Mouse (Mus musculus) intestine, embryonic 16.5 days (tissue): ENCODE data around the gene Ttc6. TPM values are rescaled to one million over a fixed set of nuclear protein-coding genes. Genes with fewer than 3 reads are reported as not detected.

ENCODE experiments used
- ATAC-seq: fragments of 200-750 bp; cut with Nextera tagmentation; 2 replicates; pipeline ENCODE4 v1.8.0; 2017; ENCODE audit warnings: moderate TSS enrichment, moderate library complexity
- H3K27ac ChIP-seq: fragments of 300-500 bp; sonication (generic); 2 replicates; pipeline ENCODE4 v1.5.1; 2014; ENCODE audit warnings: mild to moderate bottlenecking, low read length
- H3K27me3 ChIP-seq: fragments of 300-500 bp; sonication (generic); replicated peaks from 2 replicates; pipeline ENCODE4 v1.6.1; 2014; ENCODE audit warnings: low read length, control low read depth, mixed read lengths; ENCODE audit not compliant: control insufficient read depth, insufficient read depth
- H3K36me3 ChIP-seq: fragments of 300-500 bp; sonication (generic); 2 replicates; pipeline ENCODE4 v1.6.1; 2014; ENCODE audit warnings: low read length, control low read depth; ENCODE audit not compliant: control insufficient read depth, insufficient read depth
- H3K4me1 ChIP-seq: fragments of 300-500 bp; sonication (generic); 2 replicates; pipeline ENCODE4 v1.6.1; 2014; ENCODE audit warnings: low read length, control low read depth, mixed read lengths; ENCODE audit not compliant: control insufficient read depth, insufficient read depth
- H3K4me2 ChIP-seq: fragments of 300-500 bp; sonication (generic); 2 replicates; pipeline ENCODE4 v1.6.1; 2014; ENCODE audit warnings: low read depth, low read length, control low read depth
- H3K4me3 ChIP-seq: fragments of 300-500 bp; sonication (generic); 2 replicates; pipeline ENCODE4 v1.5.1; 2014; ENCODE audit warnings: mild to moderate bottlenecking, low read length
- H3K9ac ChIP-seq: fragments of 300-500 bp; sonication (generic); 2 replicates; pipeline ENCODE4 v1.6.1; 2014; ENCODE audit warnings: low read depth, low read length
- H3K9me3 ChIP-seq: fragments of 300-500 bp; sonication (generic); 2 replicates; pipeline ENCODE4 v1.6.1; 2016; ENCODE audit warnings: low read length, control low read depth; ENCODE audit not compliant: control insufficient read depth
- WGBS: fragments of 180-500 bp; shearing (Covaris S2); extraction: QIAGEN DNeasy Blood & Tissue Kit; methylation state at CpG from one replicate; pipeline ENCODE4 v1.1.7; 2014; 5-methylcytosine and 5-hydroxymethylcytosine counted together
- polyA plus RNA-seq: library from polyadenylated mRNA; unstranded; fragments of >200 nt; fragmentation: Nextera tagmentation; extraction: Ambion mirVana; gene quantifications from 2 replicates; pipeline ENCODE4 v1.2.1, GENCODE M21; 2015

The Ttc6 gene
- polyA plus RNA-seq, result 0.50 and 0.81 TPM in 2 replicates

GRCm38 (mm10) chr12:57563909-57564308 is at the start of gene Ttc6:
Gene Ttc6, plus strand, starts transcription at chr12:57564113.
- ATAC-seq, result peak; percentile 38; the same call in 1 of the 2 replicates
- H3K4me3 ChIP-seq, result no peak within 1 kb of the TSS
- no peaks in the 10 kb centered on the region for H3K27me3 ChIP-seq
- H3K4me2 ChIP-seq, result no peak within 1 kb of the TSS
- 0 out of 2 replicates have a peak, but pooled peaks cover 3% of the 10 kb centered on the region for H3K4me1 ChIP-seq
- no peak within 1 kb of the TSS for H3K9ac ChIP-seq
- WGBS, result 57% methylated on average over 6 of the region's 6 CpGs
- H3K9me3 ChIP-seq, result no peaks in the 10 kb centered on the region
- no peaks in the 10 kb centered on the region for H3K36me3 ChIP-seq
- H3K27ac ChIP-seq, result no peak within 1 kb of the TSS

DNA sequence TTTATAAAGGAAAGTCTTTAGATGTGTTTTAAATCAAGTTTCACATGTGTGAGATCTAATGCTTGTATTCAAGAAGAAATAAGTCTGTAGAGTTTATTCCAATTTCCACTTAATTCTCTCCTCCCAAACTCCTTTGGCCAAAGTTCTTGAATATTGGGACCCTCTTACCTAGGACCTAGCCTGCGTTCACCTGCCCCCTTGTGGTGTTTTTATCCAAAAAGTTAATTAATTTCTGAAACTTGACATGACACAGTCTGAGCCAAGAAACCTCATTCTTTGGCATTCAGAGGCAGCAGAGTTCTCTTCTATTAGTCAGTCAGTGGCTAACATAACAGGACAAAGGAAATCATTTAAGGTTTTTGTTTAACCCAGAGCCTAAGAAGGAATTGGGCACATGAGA is 49.4 kb upstream of the Ttc6 start:
- H3K36me3 ChIP-seq, result no peaks in the 10 kb centered on the region
- no peak overlapping the region for H3K4me3 ChIP-seq
- WGBS, result 73% methylated on average over 1 of the region's 1 CpGs
- H3K4me1 ChIP-seq, result no peaks in the 10 kb centered on the region
- H3K4me2 ChIP-seq, result no peak overlapping the region
- no peak for ATAC-seq
- H3K9ac ChIP-seq, result no peak overlapping the region
- no peaks in the 10 kb centered on the region for H3K27me3 ChIP-seq
- H3K27ac ChIP-seq, result no peak overlapping the region
- H3K9me3 ChIP-seq, result no peaks in the 10 kb centered on the region

- H3K27ac ChIP-seq, result no peak overlapping the region
- H3K9me3 ChIP-seq, result no peaks in the 10 kb centered on the region
- H3K27me3 ChIP-seq, result no peaks in the 10 kb centered on the region
- H3K4me2 ChIP-seq, result peak overlapping the region; percentile 27; the same call in 1 of the 2 replicates
- WGBS, result 40% methylated on average over 12 of the region's 12 CpGs
- H3K36me3 ChIP-seq, result no peaks in the 10 kb centered on the region
- H3K9ac ChIP-seq, result no peak overlapping the region
- no peak for ATAC-seq
- no peaks in the 10 kb centered on the region for H3K4me1 ChIP-seq
- H3K4me3 ChIP-seq, result no peak overlapping the region
Measured at GRCm38 (mm10) chr12:57515702-57516377, 48.1 kb upstream of the Ttc6 start.

GRCm38 (mm10) chr12:57528335-57528734 is 35.6 kb upstream of the Ttc6 start:
- peak; percentile 59; the same call in 1 of the 2 replicates for ATAC-seq
- no peak overlapping the region for H3K9ac ChIP-seq
- no peak overlapping the region for H3K4me2 ChIP-seq
- H3K36me3 ChIP-seq, result no peaks in the 10 kb centered on the region
- 49% methylated on average over 4 of the region's 4 CpGs for WGBS
- no peaks in the 10 kb centered on the region for H3K9me3 ChIP-seq
- H3K27ac ChIP-seq, result no peak overlapping the region
- H3K27me3 ChIP-seq, result peaks cover 2% of the 10 kb centered on the region; the same call in 1 of the 2 replicates
- no peak overlapping the region for H3K4me3 ChIP-seq
- no peaks in the 10 kb centered on the region for H3K4me1 ChIP-seq

DNA sequence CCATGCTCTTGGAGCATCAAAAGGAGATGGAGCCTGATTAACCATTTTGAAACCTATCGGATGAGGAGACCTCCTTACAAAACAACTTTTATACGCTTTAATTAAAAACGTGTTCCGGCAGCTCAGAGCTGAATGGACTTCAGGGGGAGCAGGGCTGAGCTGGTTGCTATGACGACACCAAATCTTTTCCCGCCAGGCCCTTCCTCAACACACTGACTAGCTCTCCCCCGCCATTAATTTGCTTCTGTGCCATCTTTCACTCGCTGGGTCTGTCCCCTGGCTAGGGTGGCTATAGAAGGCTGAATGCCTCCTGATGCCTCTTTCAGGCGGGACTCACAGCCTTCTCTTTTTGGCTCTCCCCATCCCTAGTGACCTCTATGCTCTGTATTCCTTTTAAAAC is 33.4 kb upstream of the Ttc6 start:
- no peak overlapping the region for H3K4me2 ChIP-seq
- no peak overlapping the region for H3K9ac ChIP-seq
- peaks cover 11% of the 10 kb centered on the region for H3K27me3 ChIP-seq
- ATAC-seq, result no peak
- H3K4me1 ChIP-seq, result no peaks in the 10 kb centered on the region
- H3K9me3 ChIP-seq, result no peaks in the 10 kb centered on the region
- WGBS, result 36% methylated on average over 9 of the region's 9 CpGs
- H3K36me3 ChIP-seq, result no peaks in the 10 kb centered on the region
- no peak overlapping the region for H3K4me3 ChIP-seq
- no peak overlapping the region for H3K27ac ChIP-seq

GRCm38 (mm10) chr12:57534517-57534878 is 29.4 kb upstream of the Ttc6 start:
- peak; percentile 33; the same call in 1 of the 2 replicates for ATAC-seq
- Histone ChIP-seq H3K27ac (peak overlapping the region; percentile 92), H3K36me3 (no peaks in the 10 kb centered on the region), H3K9me3 (no peaks in the 10 kb centered on the region), H3K4me1 (0 out of 2 replicates have a peak, but pooled peaks cover 2% of the 10 kb centered on the region), H3K27me3 (peaks cover 26% of the 10 kb centered on the region), H3K4me3 (peak overlapping the region; percentile 36), H3K9ac (peak overlapping the region; percentile 67; the same call in 1 of the 2 replicates), H3K4me2 (peak overlapping the region; percentile 60)
- 0% methylated on average over 4 of the region's 6 CpGs for WGBS

GRCm38 (mm10) chr12:57534879-57535611 is 28.9 kb upstream of the Ttc6 start:
- WGBS, result 1% methylated on average over 33 of the region's 39 CpGs
- Histone ChIP-seq H3K9me3 (no peaks in the 10 kb centered on the region), H3K4me2 (peak overlapping the region; percentile 60), H3K4me3 (peak overlapping the region; percentile 36), H3K36me3 (no peaks in the 10 kb centered on the region), H3K27me3 (peaks cover 26% of the 10 kb centered on the region), H3K27ac (peak overlapping the region; percentile 92), H3K9ac (peak overlapping the region; percentile 67), H3K4me1 (0 out of 2 replicates have a peak, but pooled peaks cover 2% of the 10 kb centered on the region)
- ATAC-seq, result peak; percentile 77

DNA sequence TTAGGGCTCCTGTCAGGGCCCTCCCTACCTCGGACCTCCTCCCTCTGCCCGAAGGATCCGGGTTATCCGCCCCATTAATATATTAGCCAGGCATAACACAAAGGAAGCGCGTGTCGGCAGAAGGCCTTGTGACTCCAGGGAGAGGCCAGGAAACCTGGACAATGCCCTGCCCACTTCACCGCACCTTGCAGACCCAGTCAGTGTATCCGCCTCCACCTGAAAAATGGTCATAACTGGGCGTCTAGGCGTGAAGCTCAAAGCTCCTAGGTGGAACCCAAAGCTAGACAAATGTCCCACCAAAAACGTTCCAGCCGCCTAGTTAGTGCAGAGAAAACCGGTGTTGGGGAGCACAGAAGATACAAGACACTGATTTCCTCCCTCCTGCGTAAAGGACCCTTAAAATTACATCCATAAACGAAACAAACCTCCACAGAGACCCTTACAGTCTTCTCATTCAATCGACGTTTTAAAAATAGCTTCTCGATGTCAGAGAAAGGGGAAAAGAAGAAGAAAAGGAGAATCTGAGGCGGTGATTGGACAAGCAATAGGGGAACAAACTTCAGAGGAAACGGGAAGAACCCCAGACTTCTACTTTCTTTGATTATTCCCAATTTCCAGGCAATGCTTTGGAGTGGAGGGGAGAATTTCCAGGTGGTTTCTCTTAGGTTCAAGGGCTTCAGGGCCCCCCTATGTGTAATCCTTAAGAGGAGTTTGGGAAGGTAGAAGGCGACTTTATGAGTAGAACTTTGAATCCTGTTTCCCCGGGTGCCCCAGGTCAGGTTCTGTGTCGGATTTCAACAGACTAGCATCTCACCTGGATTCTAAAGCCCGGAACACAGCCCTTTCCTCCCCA is 27.6 kb upstream of the Ttc6 start:
- peak overlapping the region; percentile 92 for H3K27ac ChIP-seq
- H3K4me1 ChIP-seq, result 0 out of 2 replicates have a peak, but pooled peaks cover 2% of the 10 kb centered on the region
- peak overlapping the region; percentile 67 for H3K9ac ChIP-seq
- WGBS, result 2% methylated on average over 25 of the region's 25 CpGs
- peak; percentile 69 for ATAC-seq
- H3K36me3 ChIP-seq, result no peaks in the 10 kb centered on the region
- H3K4me3 ChIP-seq, result peak overlapping the region; percentile 36
- peak overlapping the region; percentile 60 for H3K4me2 ChIP-seq
- H3K27me3 ChIP-seq, result peaks cover 29% of the 10 kb centered on the region
- no peaks in the 10 kb centered on the region for H3K9me3 ChIP-seq
